Mouse (Mus musculus): ENCODE data around the gene Ptges3.
"Not testable (repeated sequence)": the region's sequence is repeated elsewhere in the genome, so short reads cannot be mapped to it uniquely, and the experiment has no call there.

The Ptges3 gene

DNA sequence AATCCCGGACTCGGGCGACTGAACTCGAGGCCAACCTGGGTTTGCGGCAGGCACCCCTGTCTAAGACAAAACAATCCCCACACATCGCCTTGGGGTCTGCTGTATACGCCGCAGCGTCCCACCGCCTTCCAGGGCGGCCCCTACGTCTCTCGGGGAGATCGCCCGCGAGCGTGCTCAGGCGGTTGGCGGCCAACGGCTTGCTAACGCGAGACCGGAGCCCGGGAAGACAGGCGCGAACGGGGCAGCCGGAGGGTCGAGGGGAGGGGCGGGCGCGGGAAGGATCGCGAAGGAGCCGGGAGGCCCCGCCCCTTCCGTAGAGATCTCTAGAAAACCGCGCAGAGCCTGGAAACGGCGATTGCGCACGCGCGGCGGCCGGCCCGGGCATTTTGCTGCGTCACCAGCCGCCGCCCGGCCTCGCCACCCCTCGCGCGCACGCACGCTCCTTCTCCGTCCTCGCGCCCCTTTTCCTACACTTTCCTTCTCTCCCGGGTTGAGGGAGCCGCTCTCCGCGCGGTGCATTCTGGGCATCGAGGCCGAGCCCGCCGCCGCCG is at the start of gene Ptges3:
Ptges3 (plus strand) TSS at position 354 of the 551 bp plus-strand sequence.
- in situ Hi-C loops (cut with MboI; ENCODE audit: low sequenced_read_pairs) = no loop called here

DNA sequence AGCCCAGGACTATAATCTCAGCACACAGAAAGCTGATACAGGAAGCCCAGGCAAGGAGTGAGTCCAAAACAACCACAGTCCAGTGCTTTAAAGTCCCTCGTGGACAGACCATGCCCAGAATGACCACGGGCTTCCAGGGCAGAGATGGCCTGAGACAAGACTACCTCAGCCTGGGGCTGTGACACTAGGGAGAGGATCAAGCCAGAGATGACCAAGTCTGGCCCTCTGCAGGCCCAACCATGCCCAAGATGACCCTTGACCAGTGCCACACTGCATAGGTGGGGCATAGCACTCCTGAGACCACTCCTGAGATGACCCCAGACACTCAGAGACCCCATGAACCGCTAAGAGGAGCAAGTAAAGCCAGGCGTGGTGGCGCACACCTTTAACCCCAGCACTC is 49.0 kb upstream of the Ptges3 start:
- in situ Hi-C loops (cut with MboI; ENCODE audit: low sequenced_read_pairs) = loop anchor here (5.0 to 10.0 kb wide), 2 partner anchors 47 to 65 kb away; no protein-coding TSS in a partner anchor

DNA sequence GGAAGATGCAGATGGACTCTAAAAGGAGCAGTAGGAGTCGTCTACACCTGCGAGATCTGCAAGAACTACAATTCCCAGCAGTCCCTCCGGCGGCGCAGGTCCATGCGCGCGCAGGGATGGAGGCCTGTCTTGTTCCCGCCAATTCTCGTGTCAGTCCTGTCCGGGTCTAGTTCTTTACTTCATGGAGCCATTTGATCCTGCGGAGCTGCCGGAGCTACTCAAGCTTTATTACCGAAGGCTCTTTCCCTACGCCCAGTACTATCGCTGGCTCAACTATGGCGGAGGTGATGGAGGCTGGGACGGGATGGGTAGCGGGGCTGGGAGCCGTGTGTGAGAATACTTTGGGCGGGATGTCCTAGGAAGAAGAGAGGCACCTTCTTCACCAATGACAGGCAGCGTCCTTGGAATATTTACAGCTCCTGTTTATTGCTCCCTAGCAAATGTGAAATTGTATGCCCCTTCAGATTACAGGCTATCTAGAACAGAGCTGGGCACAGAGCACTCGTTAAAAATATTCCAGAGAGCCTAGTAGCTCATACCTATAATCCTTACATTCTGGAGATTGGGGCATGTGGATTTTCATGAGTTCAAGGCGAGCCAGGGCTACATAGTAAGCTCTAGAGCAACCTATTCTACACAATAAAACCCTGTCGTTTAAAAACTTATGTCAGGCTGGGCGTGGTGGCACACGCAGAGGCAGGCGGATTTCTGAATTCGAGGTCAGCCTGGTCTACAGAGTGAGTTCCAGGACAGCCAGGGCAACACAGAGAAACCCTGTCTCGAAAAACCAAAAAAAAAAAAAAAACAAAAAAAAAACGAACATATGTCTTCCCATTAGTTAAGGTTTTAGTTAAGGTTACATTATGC is 43.5 kb upstream of the Ptges3 start, which contains the start of gene Prim1:
Prim1 (plus strand) TSS at position 101 of the 867 bp plus-strand sequence.
- in situ Hi-C loops (cut with MboI; ENCODE audit: low sequenced_read_pairs) = no loop called here

DNA sequence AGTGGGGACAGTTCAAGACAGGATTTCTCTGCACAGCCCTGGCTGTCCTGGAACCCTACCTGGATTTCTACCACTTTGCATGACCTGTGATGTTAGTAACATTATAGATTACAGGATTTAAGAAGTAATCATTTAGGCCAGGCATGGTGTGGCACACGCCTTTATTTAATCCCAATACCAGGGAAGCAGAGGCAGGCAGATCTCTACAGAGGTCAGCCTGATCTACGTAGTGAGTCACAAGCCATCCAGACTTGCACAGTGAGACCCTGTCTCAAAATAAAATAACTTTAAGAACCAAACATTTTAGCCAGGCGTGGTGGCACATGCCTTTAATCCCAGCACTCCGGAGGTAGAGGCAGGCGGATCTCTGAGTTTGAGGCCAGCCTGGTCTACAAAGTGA is 36.6 kb upstream of the Ptges3 start:
- in situ Hi-C loops (cut with MboI; ENCODE audit: low sequenced_read_pairs) = no loop called here

DNA sequence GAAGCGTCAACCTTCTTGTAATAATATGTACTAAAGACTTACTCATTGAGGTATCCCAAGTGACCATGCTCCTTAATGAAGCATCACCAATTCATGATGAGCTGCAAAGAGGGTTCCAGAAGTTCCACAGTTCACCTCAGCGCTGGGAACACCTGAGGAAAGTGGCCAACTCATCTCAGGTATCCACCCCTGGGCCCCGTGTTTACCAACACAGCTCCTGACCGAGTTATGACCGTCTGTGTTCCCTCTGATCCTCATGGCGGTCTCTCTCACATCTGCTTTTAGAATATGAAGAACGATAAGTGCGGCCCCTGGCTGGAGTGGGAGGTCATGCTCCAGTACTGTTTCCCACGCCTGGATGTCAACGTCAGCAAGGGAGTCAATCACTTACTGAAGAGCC is 35.3 kb upstream of the Ptges3 start:
- in situ Hi-C loops (cut with MboI; ENCODE audit: low sequenced_read_pairs) = no loop called here

- in situ Hi-C loops (cut with MboI; ENCODE audit: low sequenced_read_pairs) = no loop called here
Measured at GRCm38 (mm10) chr10:128029931-128030330, 28.8 kb upstream of the Ptges3 start.

DNA sequence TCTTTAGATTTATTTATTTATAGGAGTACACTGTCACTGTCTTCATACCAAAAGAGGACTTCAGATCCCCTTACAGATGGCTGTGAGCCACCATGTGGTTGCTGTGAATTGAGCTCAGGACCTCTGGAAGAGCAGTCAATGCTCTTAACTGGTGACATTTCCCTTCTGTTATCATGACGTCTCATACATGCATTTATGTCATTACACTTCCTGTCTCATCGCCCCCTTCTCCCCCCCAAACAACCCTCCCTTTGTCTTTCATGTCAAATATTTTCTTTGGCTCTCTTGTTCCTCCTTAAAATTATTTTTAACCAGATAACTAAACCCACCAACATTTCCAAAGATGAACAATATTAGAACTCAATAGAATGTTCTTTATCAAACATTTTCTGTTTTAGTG is 27.9 kb upstream of the Ptges3 start:
- in situ Hi-C loops (cut with MboI; ENCODE audit: low sequenced_read_pairs) = no loop called here

DNA sequence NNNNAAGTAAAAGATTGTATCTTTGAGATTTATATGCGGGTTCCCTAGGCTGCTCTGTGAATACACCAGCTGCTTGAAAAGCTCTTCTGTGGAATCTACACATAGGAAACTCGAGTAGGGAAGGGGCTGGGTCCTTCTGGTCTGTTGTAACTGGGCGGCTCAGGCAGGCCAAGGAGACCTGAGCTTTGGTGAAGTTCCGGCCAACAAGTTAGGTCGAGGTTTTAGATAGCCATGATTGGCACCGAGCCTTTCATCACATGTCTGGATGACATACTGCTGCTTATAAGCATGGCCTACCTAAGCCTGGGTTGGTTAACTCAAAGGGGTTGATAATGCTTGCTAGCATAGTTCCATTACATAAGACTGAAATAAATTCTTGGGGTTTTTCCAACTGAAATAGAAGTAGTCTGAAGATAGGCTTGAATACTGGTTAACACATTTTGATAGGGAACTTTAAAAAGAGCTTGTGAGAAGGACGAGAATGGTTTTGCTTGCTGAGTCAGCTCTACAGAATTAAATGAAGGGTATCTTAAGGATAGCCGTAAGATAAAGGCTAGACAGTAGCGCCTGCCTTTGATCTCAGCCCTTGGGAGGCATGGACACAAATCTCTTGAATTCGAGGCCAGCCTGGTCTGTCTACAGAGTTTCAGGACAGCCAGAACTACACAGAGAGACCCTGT is 21.9 kb upstream of the Ptges3 start:
- in situ Hi-C loops (cut with MboI; ENCODE audit: low sequenced_read_pairs) = no loop called here

GRCm38 (mm10) chr10:128037921-128038320 is 20.8 kb upstream of the Ptges3 start:
- in situ Hi-C loops (cut with MboI; ENCODE audit: low sequenced_read_pairs) = no loop called here

GRCm38 (mm10) chr10:128039167-128039566 is 19.6 kb upstream of the Ptges3 start:
- in situ Hi-C loops (cut with MboI; ENCODE audit: low sequenced_read_pairs) = no loop called here

- in situ Hi-C loops (cut with MboI; ENCODE audit: low sequenced_read_pairs) = no loop called here
Measured at GRCm38 (mm10) chr10:128039858-128040257, 18.9 kb upstream of the Ptges3 start.

GRCm38 (mm10) chr10:128040293-128040692 is 18.5 kb upstream of the Ptges3 start:
- in situ Hi-C loops (cut with MboI; ENCODE audit: low sequenced_read_pairs) = no loop called here

GRCm38 (mm10) chr10:128041636-128042035 is 17.1 kb upstream of the Ptges3 start:
- in situ Hi-C loops (cut with MboI; ENCODE audit: low sequenced_read_pairs) = no loop called here

DNA sequence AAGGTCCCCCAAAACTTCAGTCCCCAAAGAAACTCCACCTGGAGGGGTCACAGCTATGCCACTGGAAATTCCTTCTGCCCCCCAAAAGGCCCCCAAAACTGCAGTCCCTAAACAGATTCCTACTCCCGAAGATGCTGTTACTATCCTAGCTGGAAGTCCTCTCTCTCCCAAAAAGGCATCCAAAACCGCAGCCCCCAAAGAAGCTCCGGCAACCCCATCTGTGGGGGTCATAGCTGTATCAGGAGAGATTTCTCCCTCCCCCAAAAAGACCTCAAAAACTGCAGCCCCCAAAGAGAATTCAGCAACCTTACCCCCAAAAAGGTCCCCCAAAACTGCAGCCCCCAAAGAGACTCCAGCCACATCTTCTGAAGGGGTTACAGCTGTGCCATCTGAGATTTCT is 16.3 kb upstream of the Ptges3 start:
- in situ Hi-C loops (cut with MboI; ENCODE audit: low sequenced_read_pairs) = no loop called here

DNA sequence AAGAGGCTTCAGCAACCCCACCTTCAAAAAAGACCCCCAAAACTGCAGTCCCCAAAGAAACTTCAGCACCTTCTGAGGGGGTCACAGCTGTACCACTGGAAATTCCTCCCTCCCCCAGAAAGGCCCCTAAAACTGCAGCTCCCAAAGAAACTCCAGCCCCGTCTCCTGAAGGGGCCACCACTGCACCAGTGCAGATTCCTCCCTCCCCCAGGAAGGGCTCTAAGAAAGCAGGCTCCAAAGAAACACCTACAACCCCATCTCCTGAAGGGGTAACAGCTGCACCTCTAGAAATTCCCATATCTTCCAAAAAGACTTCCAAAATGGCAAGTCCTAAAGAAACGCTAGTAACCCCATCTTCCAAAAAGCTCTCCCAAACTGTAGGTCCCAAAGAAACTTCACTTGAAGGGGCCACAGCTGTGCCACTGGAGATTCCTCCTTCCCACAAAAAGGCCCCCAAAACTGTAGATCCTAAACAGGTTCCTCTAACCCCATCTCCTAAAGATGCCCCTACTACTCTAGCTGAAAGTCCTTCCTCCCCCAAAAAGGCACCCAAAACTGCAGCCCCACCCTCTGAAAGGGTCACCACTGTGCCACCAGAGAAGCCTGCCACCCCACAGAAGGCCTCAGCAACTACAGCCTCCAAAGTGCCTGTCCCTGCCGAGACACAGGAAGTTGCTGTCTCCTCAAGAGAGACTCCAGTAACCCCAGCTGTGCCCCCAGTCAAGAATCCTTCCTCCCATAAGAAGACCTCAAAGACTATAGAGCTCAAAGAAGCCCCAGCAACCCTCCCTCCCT is 15.5 kb upstream of the Ptges3 start:
- in situ Hi-C loops (cut with MboI; ENCODE audit: low sequenced_read_pairs) = no loop called here

DNA sequence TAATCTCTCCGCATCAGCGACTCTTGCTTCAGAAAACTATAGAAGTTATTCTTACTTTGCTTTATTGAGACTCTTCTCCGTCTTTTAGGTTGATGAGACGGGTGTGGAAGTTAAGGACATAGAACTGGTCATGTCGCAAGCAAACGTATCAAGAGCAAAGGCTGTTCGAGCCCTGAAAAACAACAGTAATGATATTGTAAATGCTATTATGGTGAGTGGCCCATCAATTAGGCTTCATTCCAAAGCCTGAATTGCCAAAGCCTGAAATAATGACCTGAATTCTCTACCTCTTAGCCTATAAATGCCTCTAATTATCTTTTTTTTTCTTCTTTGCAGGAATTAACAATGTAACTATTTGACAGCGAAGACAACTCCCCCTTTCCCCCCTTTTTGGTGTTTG is 10.6 kb upstream of the Ptges3 start:
- in situ Hi-C loops (cut with MboI; ENCODE audit: low sequenced_read_pairs) = no loop called here

- in situ Hi-C loops (cut with MboI; ENCODE audit: low sequenced_read_pairs) = no loop called here
Measured at GRCm38 (mm10) chr10:128049741-128050140, 9.0 kb upstream of the Ptges3 start.

GRCm38 (mm10) chr10:128050355-128050754 is 8.4 kb upstream of the Ptges3 start:
- in situ Hi-C loops (cut with MboI; ENCODE audit: low sequenced_read_pairs) = no loop called here

DNA sequence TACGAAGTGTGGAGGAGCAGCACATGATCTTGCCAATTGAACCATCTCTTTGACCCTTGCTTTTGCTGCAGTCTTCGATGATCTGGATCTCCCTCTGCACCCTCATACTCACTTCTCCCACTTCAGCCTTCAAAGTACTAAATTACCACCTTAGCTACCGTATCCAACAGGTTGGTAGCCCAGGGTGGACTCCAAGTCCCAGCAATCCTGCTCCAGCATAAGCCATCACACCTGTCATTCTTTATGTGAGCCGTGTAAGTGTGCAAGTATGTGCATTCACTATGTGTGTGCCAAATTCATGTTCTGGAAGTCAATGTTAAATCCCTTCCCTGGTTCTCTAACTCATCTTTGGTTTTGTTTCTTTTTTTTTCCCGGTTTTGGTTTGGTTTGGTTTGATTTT is 7.2 kb upstream of the Ptges3 start:
- in situ Hi-C loops (cut with MboI; ENCODE audit: low sequenced_read_pairs) = no loop called here

DNA sequence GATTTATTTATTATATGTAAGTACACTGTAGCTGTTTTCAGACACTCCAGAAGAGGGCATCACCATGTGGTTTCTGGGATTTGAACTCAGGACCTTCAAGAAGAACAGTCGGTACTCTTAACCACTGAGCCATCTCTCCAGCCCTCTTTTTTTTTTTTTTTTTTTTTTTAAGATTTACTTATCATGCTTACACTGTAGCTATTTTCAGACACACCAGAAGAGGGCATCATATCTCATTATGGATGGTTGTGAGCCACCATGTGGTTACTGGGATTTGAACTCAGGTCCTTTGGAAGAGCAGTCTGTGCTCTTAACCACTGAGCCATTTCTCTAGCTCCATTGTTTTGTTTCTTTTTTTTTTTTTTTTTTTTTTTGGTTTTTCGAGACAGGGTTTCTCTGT is 6.6 kb upstream of the Ptges3 start:
- in situ Hi-C loops (cut with MboI; ENCODE audit: low sequenced_read_pairs) = not testable (repeated sequence)

- in situ Hi-C loops (cut with MboI; ENCODE audit: low sequenced_read_pairs) = no loop called here
Measured at GRCm38 (mm10) chr10:128053001-128053400, 5.8 kb upstream of the Ptges3 start.

Measured in CH12F3 (cell line).